Mouse (Mus musculus) embryonic facial prominence, embryonic 10.5 days (tissue): ENCODE measurements around the gene Sh2d5. TPM values are rescaled to one million over a fixed set of nuclear protein-coding genes. Genes with fewer than 3 reads are reported as not detected.

ENCODE experiments used
- DNase-seq: peaks from one replicate; pipeline ENCODE4 v3.0.0-alpha.2; 2017; ENCODE audit warnings: low spot score
- H3K27ac ChIP-seq: fragments of 300-500 bp; sonication (generic); replicated peaks from 2 replicates; pipeline ENCODE4 v1.5.1; 2016; ENCODE audit warnings: mild to moderate bottlenecking
- H3K27me3 ChIP-seq: fragments of 300-500 bp; sonication (generic); replicated peaks from 2 replicates; pipeline ENCODE4 v1.6.1; 2016; ENCODE audit warnings: low read depth, mild to moderate bottlenecking; ENCODE audit not compliant: poor library complexity, severe bottlenecking
- H3K36me3 ChIP-seq: fragments of 300-500 bp; sonication (generic); replicated peaks from 2 replicates; pipeline ENCODE4 v1.6.1; 2016; ENCODE audit warnings: mild to moderate bottlenecking, moderate library complexity
- H3K4me1 ChIP-seq: fragments of 300-500 bp; sonication (generic); 2 replicates; pipeline ENCODE4 v1.6.1; 2016
- H3K4me3 ChIP-seq: fragments of 300-500 bp; sonication (generic); 2 replicates; pipeline ENCODE4 v1.5.1; 2016; ENCODE audit warnings: mild to moderate bottlenecking, moderate library complexity
- H3K9me3 ChIP-seq: fragments of 300-500 bp; sonication (generic); 2 replicates; pipeline ENCODE4 v1.6.1; 2016; ENCODE audit warnings: mild to moderate bottlenecking
- WGBS: fragments of 180-500 bp; shearing (Covaris S2); methylation state at CpG from one replicate; pipeline ENCODE4 v1.1.7; 2016; 5-methylcytosine and 5-hydroxymethylcytosine counted together
- polyA plus RNA-seq: library from polyadenylated mRNA; unstranded; fragments of >200 nt; fragmentation: Nextera tagmentation; extraction: Ambion mirVana; gene quantifications from 2 replicates; pipeline ENCODE4 v1.2.1, GENCODE M21; 2016

Gene Sh2d5
- polyA plus RNA-seq, 1 experiment from 2014 or later: 2.4 TPM

- Histone ChIP-seq H3K27ac (peak within 1 kb of the TSS; percentile 89), H3K36me3 (peaks cover 33% of the 10 kb centered on the region), H3K4me3 (peak within 1 kb of the TSS; percentile 94), H3K4me1 (peaks cover 30% of the 10 kb centered on the region), H3K9me3 (no peaks in the 10 kb centered on the region), H3K27me3 (no peaks in the 10 kb centered on the region)
- WGBS: under 1% methylated on average over 64 of the region's 64 CpGs
- DNase-seq: peak; percentile 98
Measured at GRCm38 (mm10) chr4:138304340-138305104, 54.3 kb downstream of the Sh2d5 start, which contains the start of gene Ddost. Gene Ddost, plus strand, starts transcription at chr4:138304730.

GRCm38 (mm10) chr4:138307025-138307424, 56.8 kb downstream of the Sh2d5 start:
- H3K27ac ChIP-seq: no peak overlapping the region
- H3K9me3 ChIP-seq: no peaks in the 10 kb centered on the region
- H3K4me1 ChIP-seq: peaks cover 30% of the 10 kb centered on the region
- WGBS: 93% methylated on average over 3 of the region's 3 CpGs
- H3K4me3 ChIP-seq: no peak overlapping the region
- H3K36me3 ChIP-seq: peaks cover 58% of the 10 kb centered on the region
- DNase-seq: no peak
- no peaks in the 10 kb centered on the region for H3K27me3 ChIP-seq

GRCm38 (mm10) chr4:138307739-138308138, 57.5 kb downstream of the Sh2d5 start:
- H3K36me3 ChIP-seq: peaks cover 65% of the 10 kb centered on the region
- 93% methylated on average over 12 of the region's 12 CpGs for WGBS
- no peak overlapping the region for H3K4me3 ChIP-seq
- no peak overlapping the region for H3K27ac ChIP-seq
- H3K9me3 ChIP-seq: no peaks in the 10 kb centered on the region
- H3K27me3 ChIP-seq: no peaks in the 10 kb centered on the region
- no peak for DNase-seq
- peaks cover 29% of the 10 kb centered on the region for H3K4me1 ChIP-seq

GRCm38 (mm10) chr4:138310311-138310910, 60.2 kb downstream of the Sh2d5 start:
- Histone ChIP-seq H3K27ac (no peak overlapping the region), H3K9me3 (no peaks in the 10 kb centered on the region), H3K36me3 (peaks cover 90% of the 10 kb centered on the region), H3K27me3 (no peaks in the 10 kb centered on the region), H3K4me3 (no peak overlapping the region), H3K4me1 (peaks cover 12% of the 10 kb centered on the region)
- WGBS: 95% methylated on average over 19 of the region's 19 CpGs
- DNase-seq: no peak

Other genes starting within 250 kb of the Sh2d5 start
- gene Hp1bp3, start 34.1 kb upstream of the Sh2d5 start, polyA plus RNA-seq: 160 and 177 TPM in 2 replicates
- gene Kif17, start within 50 bp of the Sh2d5 start, polyA plus RNA-seq: 0.59 and 0.62 TPM in 2 replicates
- 273 and 284 TPM in 2 replicates for gene Ddost, start 54.3 kb downstream of the Sh2d5 start, polyA plus RNA-seq
- gene Pink1, start 75.9 kb downstream of the Sh2d5 start, polyA plus RNA-seq: 29.0 and 30.6 TPM in 2 replicates
- gene Cda, start 117.6 kb downstream of the Sh2d5 start, polyA plus RNA-seq: 3.3 and 4.8 TPM in 2 replicates
- 0.13 TPM in 1 of 2 replicates, not detected in the other for gene Fam43b, start 146.1 kb downstream of the Sh2d5 start, polyA plus RNA-seq
- gene Mul1, start 184.3 kb downstream of the Sh2d5 start, polyA plus RNA-seq: 19.7 and 20.8 TPM in 2 replicates
- gene Camk2n1, start 203.9 kb downstream of the Sh2d5 start, polyA plus RNA-seq: 1.1 and 1.2 TPM in 2 replicates